Comparison of ENCODE assay signal across 19 mouse cellular contexts in the genomic region with DNA sequence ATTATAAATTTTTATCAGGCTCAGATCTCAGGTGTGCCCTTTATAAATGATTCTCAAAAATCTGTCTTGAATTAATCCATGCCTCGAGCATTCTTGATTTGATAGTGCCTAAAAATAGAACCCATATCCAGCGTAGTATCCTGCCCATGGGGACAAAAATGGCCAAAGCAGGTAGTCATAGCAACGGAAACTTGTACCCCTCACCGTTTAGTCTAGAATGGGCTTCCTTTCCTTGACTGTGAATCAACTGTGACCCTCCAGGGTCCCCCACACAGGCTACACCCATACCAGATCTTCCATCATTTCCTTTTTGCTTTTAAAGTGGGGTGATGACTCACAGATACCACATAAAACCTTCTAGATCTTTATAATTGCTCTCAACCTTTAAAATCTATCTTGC.
"Had no signal": no experiment of that assay in that cellular context is flagged by ENCODE, and none has a peak within 500 bp of the region (broad histone marks: within the 10 kb centered on the region; RNA-seq: fewer than 3 reads in every experiment).

No protein-coding gene starts in this region.

- H3K4me1 ChIP-seq: neural tube, embryonic 12.5 days; neural tube, embryonic 15.5 days had no signal

- H3K27ac ChIP-seq: kidney, postnatal 0 days; left cerebral cortex, adult 2 months; liver, embryonic 14.5 days; macrophage; neural tube, embryonic 12.5 days; neural tube, embryonic 15.5 days; stomach, postnatal 0 days had no signal

- H3K36me3 ChIP-seq: neural tube, embryonic 12.5 days; neural tube, embryonic 15.5 days had no signal

- H3K27me3 ChIP-seq: neural tube, embryonic 12.5 days; neural tube, embryonic 15.5 days had no signal

- ATAC-seq: liver, postnatal 0 days; lung, postnatal 0 days had no signal

- H3K4me3 ChIP-seq: left cerebral cortex, adult 2 months; neural tube, embryonic 12.5 days; neural tube, embryonic 15.5 days had no signal

- H3K9ac ChIP-seq: liver, embryonic 14.5 days; liver, postnatal 0 days; lung, embryonic 14.5 days; neural tube, embryonic 12.5 days; neural tube, embryonic 15.5 days had no signal

- DNase-seq: kidney, adult 2 months; kidney, postnatal 25 days; layer of hippocampus, postnatal 36 days; liver, postnatal 0 days; lung, embryonic 14.5 days; right cerebral cortex, adult 18-20 months; right cerebral cortex, postnatal 14 days; right cerebral cortex, postnatal 4 days; thymus, adult 2 months; thymus, postnatal 14 days; thymus, postnatal 4 days had no signal

- H3K4me2 ChIP-seq: lung, embryonic 14.5 days; neural tube, embryonic 12.5 days; neural tube, embryonic 15.5 days had no signal

- H3K9me3 ChIP-seq: neural tube, embryonic 12.5 days; neural tube, embryonic 15.5 days had no signal
